Mouse (Mus musculus) heart, postnatal 14 days (tissue): ENCODE results near the gene Erp27. TPM values are rescaled to one million over a fixed set of nuclear protein-coding genes. Genes with fewer than 3 reads are reported as not detected.

Source experiments
- DNase-seq, 2 experiments: peaks; one replicate each; pipeline ENCODE4 v3.0.0; 2021 to 2022
- intact Hi-C: fragments of 180-260 bp; cut with DNase I; formaldehyde crosslinking; loops from one replicate; pipeline ENCODE4 v1.15.1; 2025
- total RNA-seq, 2 experiments: library from RNA; stranded (reverse); gene quantifications; 2 replicates each; pipeline ENCODE4 v1.2.3; 2021

Gene Erp27
- total RNA-seq, 2 experiments from 2014 or later = 0.17 TPM; not detected in 1

GRCm38 (mm10) chr6:136940188-136940960 is 18.4 kb upstream of the Erp27 start:
- intact Hi-C loops = no loop called here
- DNase-seq = no peak

GRCm38 (mm10) chr6:136939326-136940187 is 17.6 kb upstream of the Erp27 start:
- intact Hi-C loops = no loop called here
- DNase-seq = no peak

- peak; percentile 31 to 43 for DNase-seq
- intact Hi-C loops = no loop called here
Observed at GRCm38 (mm10) chr6:136938331-136939126, 16.5 kb upstream of the Erp27 start.

GRCm38 (mm10) chr6:136937117-136937516 is 15.1 kb upstream of the Erp27 start:
- intact Hi-C loops = no loop called here
- no peak for DNase-seq

GRCm38 (mm10) chr6:136936361-136936760 is 14.4 kb upstream of the Erp27 start:
- DNase-seq = no peak
- intact Hi-C loops = no loop called here

- intact Hi-C loops = no loop called here
- DNase-seq = no peak
Observed at GRCm38 (mm10) chr6:136935233-136935632, 13.3 kb upstream of the Erp27 start.

- intact Hi-C loops = no loop called here
- DNase-seq = no peak
Observed at GRCm38 (mm10) chr6:136934068-136934467, 12.1 kb upstream of the Erp27 start.

- intact Hi-C loops = no loop called here
- DNase-seq = no peak
Observed at GRCm38 (mm10) chr6:136931246-136931645, 9.3 kb upstream of the Erp27 start.

- intact Hi-C loops = no loop called here
- DNase-seq = no peak
Observed at GRCm38 (mm10) chr6:136930677-136931076, 8.7 kb upstream of the Erp27 start.

GRCm38 (mm10) chr6:136927626-136928025 is 5.6 kb upstream of the Erp27 start:
- no peak for DNase-seq
- intact Hi-C loops = no loop called here

- no peak for DNase-seq
- intact Hi-C loops = no loop called here
Observed at GRCm38 (mm10) chr6:136925049-136925448, 3.1 kb upstream of the Erp27 start.

- no peak for DNase-seq
- intact Hi-C loops = loop anchor here (5.0 kb wide), 1 partner anchor 44 kb away; no protein-coding TSS in a partner anchor
Observed at GRCm38 (mm10) chr6:136923532-136923931, 1.6 kb upstream of the Erp27 start, which contains the start of gene Pde6h. Pde6h (plus strand) TSS chr6:136923832.

GRCm38 (mm10) chr6:136922871-136923270 is 891 bp upstream of the Erp27 start:
- DNase-seq = no peak
- intact Hi-C loops = loop anchor here (5.0 kb wide), 1 partner anchor 44 kb away; no protein-coding TSS in a partner anchor

- intact Hi-C loops = loop anchor here (5.0 kb wide), 1 partner anchor 46 kb away; no protein-coding TSS in a partner anchor
- no peak for DNase-seq
Observed at GRCm38 (mm10) chr6:136921601-136922000, 379 bp downstream of the Erp27 start.

GRCm38 (mm10) chr6:136920320-136921257 is 1.4 kb downstream of the Erp27 start:
- intact Hi-C loops = loop anchor here (1.0 to 5.0 kb wide), 2 partner anchors 47 to 59 kb away; no protein-coding TSS in a partner anchor
- peak; percentile 79 to 89 for DNase-seq

- DNase-seq = no peak
- intact Hi-C loops = no loop called here
Observed at GRCm38 (mm10) chr6:136917885-136918284, 4.1 kb downstream of the Erp27 start.

GRCm38 (mm10) chr6:136915721-136916395 is 6.1 kb downstream of the Erp27 start:
- intact Hi-C loops = no loop called here
- DNase-seq = no peak

GRCm38 (mm10) chr6:136914234-136914633 is 7.7 kb downstream of the Erp27 start:
- DNase-seq = no peak
- intact Hi-C loops = no loop called here
